In genomic region chr7:112369046-112369445, GRCm38 (mm10) we compare ENCODE assay signal across 9 mouse cellular contexts. TPM values are rescaled to one million over a fixed set of nuclear protein-coding genes. Genes with fewer than 3 reads are reported as not detected.
A peak's percentile ranks its signal among the peaks of the same experiment; 100 is the strongest.
DNase-seq lines count a peak whose midpoint lies in the region; ATAC-seq and TF ChIP-seq lines count a peak whose summit lies in the region.
"Had no signal": no experiment of that assay in that cellular context is flagged by ENCODE, and none has a peak within 500 bp of the region (broad histone marks: within the 10 kb centered on the region; RNA-seq: fewer than 3 reads in every experiment).

No protein-coding gene starts in this region.

- no peak overlapping the region for H3K4me3 ChIP-seq in intestine, postnatal 0 days (ENCODE audit: low read depth, low read length)
- H3K4me3 ChIP-seq in limb, embryonic 14.5 days (replicated peaks; ENCODE audit: low read length): no peak overlapping the region
- no peak overlapping the region for H3K4me3 ChIP-seq in neural tube, embryonic 11.5 days (ENCODE audit: low read depth, low read length)
- H3K4me3 ChIP-seq in stomach, embryonic 16.5 days (replicated peaks; ENCODE audit: low read length): no peak overlapping the region
- H3K4me3 ChIP-seq: embryonic facial prominence, embryonic 12.5 days had no signal

- H3K27ac ChIP-seq in intestine, postnatal 0 days (ENCODE audit: low read depth, low read length): no peak overlapping the region
- no peak overlapping the region for H3K27ac ChIP-seq in limb, embryonic 14.5 days (replicated peaks; ENCODE audit: low read depth, low read length)
- no peak overlapping the region for H3K27ac ChIP-seq in neural tube, embryonic 11.5 days (ENCODE audit: low read depth, low read length)
- peak overlapping the region; percentile 23; the same call in 1 of the 2 replicates for H3K27ac ChIP-seq in stomach, embryonic 16.5 days (ENCODE audit: low read length)
- H3K27ac ChIP-seq: embryonic facial prominence, embryonic 12.5 days had no signal

- H3K9ac ChIP-seq in intestine, postnatal 0 days (ENCODE audit: low read depth, low read length): no peak overlapping the region
- H3K9ac ChIP-seq in limb, embryonic 14.5 days (ENCODE audit: low read depth, low read length, severe bottlenecking): no peak overlapping the region
- H3K9ac ChIP-seq in neural tube, embryonic 11.5 days (ENCODE audit: low read length): no peak overlapping the region
- H3K9ac ChIP-seq in stomach, embryonic 16.5 days (ENCODE audit: low read length): no peak overlapping the region
- H3K9ac ChIP-seq: embryonic facial prominence, embryonic 12.5 days had no signal

- no peak; the same call in 1 of the 2 replicates for ATAC-seq in intestine, postnatal 0 days
- peak; percentile 72 for ATAC-seq in limb, embryonic 14.5 days (ENCODE audit: low FRiP score, low read depth)
- no peak for ATAC-seq in neural tube, embryonic 11.5 days (ENCODE audit: insufficient read depth, low FRiP score, low TSS enrichment)
- peak; percentile 67; the same call in 1 of the 2 replicates for ATAC-seq in stomach, embryonic 16.5 days (ENCODE audit: insufficient read depth, low FRiP score)

- peak; percentile 92 for DNase-seq in 3T3-L1 (ENCODE audit: low read depth, low spot score)
- DNase-seq in adrenal gland, adult 18-20 months (ENCODE audit: low spot score in 2 of 2): peak; percentile 83 to 84
- peak; percentile 91 for DNase-seq in embryo, embryonic 10.5 days (ENCODE audit: low spot score)
- peak; percentile 58 for DNase-seq in gastrocnemius, postnatal 25 days
- DNase-seq in limb, embryonic 14.5 days (ENCODE audit: low spot score): peak; percentile 92
- peak; percentile 88 for DNase-seq in neural tube, embryonic 11.5 days (ENCODE audit: low spot score)

- no peaks in the 10 kb centered on the region for H3K9me3 ChIP-seq in intestine, postnatal 0 days (ENCODE audit: control insufficient read depth)
- H3K9me3 ChIP-seq in limb, embryonic 14.5 days (ENCODE audit: control insufficient read depth, low read length): no peaks in the 10 kb centered on the region
- no peaks in the 10 kb centered on the region for H3K9me3 ChIP-seq in neural tube, embryonic 11.5 days (ENCODE audit: control insufficient read depth, low read length)
- H3K9me3 ChIP-seq in stomach, embryonic 16.5 days (replicated peaks; ENCODE audit: control insufficient read depth, low read length): no peaks in the 10 kb centered on the region
- H3K9me3 ChIP-seq: embryonic facial prominence, embryonic 12.5 days had no signal

- WGBS in intestine, postnatal 0 days: 24% methylated on average over 2 of the region's 2 CpGs
- 37% methylated on average over 2 of the region's 2 CpGs for WGBS in limb, embryonic 14.5 days
- 30% methylated on average over 2 of the region's 2 CpGs for WGBS in neural tube, embryonic 11.5 days
- 31% methylated on average over 2 of the region's 2 CpGs for WGBS in stomach, embryonic 16.5 days

- no peak for TF ChIP-seq POLR2A in limb, embryonic 14.5 days (IDR thresholded peaks at IDR 0.05; ENCODE audit: borderline replicate concordance, extremely low read depth, insufficient read depth, insufficient read length)

- H3K4me1 ChIP-seq in intestine, postnatal 0 days (replicated peaks; ENCODE audit: control insufficient read depth, insufficient read depth, low read length): no peaks in the 10 kb centered on the region; the same call in 1 of the 2 replicates
- no peaks in the 10 kb centered on the region for H3K4me1 ChIP-seq in limb, embryonic 14.5 days (ENCODE audit: control insufficient read depth, insufficient read depth, low read length)
- no peaks in the 10 kb centered on the region for H3K4me1 ChIP-seq in neural tube, embryonic 11.5 days (ENCODE audit: control insufficient read depth, insufficient read depth, low read length)
- H3K4me1 ChIP-seq in stomach, embryonic 16.5 days (ENCODE audit: control insufficient read depth, insufficient read depth, low read length): no peaks in the 10 kb centered on the region
- H3K4me1 ChIP-seq: embryonic facial prominence, embryonic 12.5 days had no signal

- peak; percentile 97 for TF ChIP-seq CTCF in intestine, postnatal 0 days (IDR thresholded peaks at IDR 0.05; ENCODE audit: low read depth)

- H3K4me2 ChIP-seq in intestine, postnatal 0 days (replicated peaks; ENCODE audit: low read depth): no peak overlapping the region
- no peak overlapping the region for H3K4me2 ChIP-seq in limb, embryonic 14.5 days (replicated peaks; ENCODE audit: low read depth, low read length, severe bottlenecking)
- no peak overlapping the region for H3K4me2 ChIP-seq in neural tube, embryonic 11.5 days (ENCODE audit: low read depth)
- H3K4me2 ChIP-seq in stomach, embryonic 16.5 days (ENCODE audit: low read depth, low read length): no peak overlapping the region
- H3K4me2 ChIP-seq: embryonic facial prominence, embryonic 12.5 days had no signal

- H3K36me3 ChIP-seq in intestine, postnatal 0 days (ENCODE audit: control insufficient read depth, insufficient read depth): no peaks in the 10 kb centered on the region; the same call in 1 of the 2 replicates
- H3K36me3 ChIP-seq in limb, embryonic 14.5 days (ENCODE audit: control insufficient read depth, insufficient read depth, low read length): no peaks in the 10 kb centered on the region
- H3K36me3 ChIP-seq in neural tube, embryonic 11.5 days (ENCODE audit: control insufficient read depth, insufficient read depth, low read length): no peaks in the 10 kb centered on the region
- H3K36me3 ChIP-seq in stomach, embryonic 16.5 days (ENCODE audit: control insufficient read depth, insufficient read depth, low read length): no peaks in the 10 kb centered on the region
- H3K36me3 ChIP-seq: embryonic facial prominence, embryonic 12.5 days had no signal

- H3K27me3 ChIP-seq in intestine, postnatal 0 days (replicated peaks; ENCODE audit: control insufficient read depth, insufficient read depth, low read length): no peaks in the 10 kb centered on the region
- no peaks in the 10 kb centered on the region for H3K27me3 ChIP-seq in limb, embryonic 14.5 days (ENCODE audit: control insufficient read depth, insufficient read depth, low read length)
- no peaks in the 10 kb centered on the region for H3K27me3 ChIP-seq in neural tube, embryonic 11.5 days (ENCODE audit: control insufficient read depth, insufficient read depth, low read length)
- no peaks in the 10 kb centered on the region for H3K27me3 ChIP-seq in stomach, embryonic 16.5 days (ENCODE audit: control insufficient read depth, insufficient read depth, low read length)
- H3K27me3 ChIP-seq: embryonic facial prominence, embryonic 12.5 days had no signal

RNA-seq across cellular contexts. Expression of gene Parva, which starts 58.3 kb away (rescaled TPM):
- 10 to 100 TPM; 81.0 to 83.7 TPM for total RNA-seq in adrenal gland, adult 18-20 months (2021)
- total RNA-seq in gastrocnemius, postnatal 25 days (2021): 10 to 100 TPM; 19.0 to 22.7 TPM
- polyA plus RNA-seq in intestine, postnatal 0 days (2015; fragmentation: Nextera tagmentation; extraction: Ambion mirVana): 37.4 and 40.1 TPM in 2 replicates
- 82.2 and 82.3 TPM in 2 replicates for polyA plus RNA-seq in limb, embryonic 14.5 days (2012; rRNA removed)
- 88.8 and 96.9 TPM in 2 replicates for polyA plus RNA-seq in limb, embryonic 14.5 days (2014; fragmentation: Nextera tagmentation; extraction: Ambion mirVana)
- polyA plus RNA-seq in neural tube, embryonic 11.5 days (2014; fragmentation: Nextera tagmentation; extraction: Ambion mirVana): 50.4 and 57.3 TPM in 2 replicates
- 132 and 141 TPM in 2 replicates for polyA plus RNA-seq in stomach, embryonic 16.5 days (2015; fragmentation: Nextera tagmentation; extraction: Ambion mirVana)

Comparison
In these comparisons a context has a peak if more than half of its experiments do, and no peak if none do; other contexts are left out.
1. ATAC-seq: peak in limb, embryonic 14.5 days (single experiment) and stomach, embryonic 16.5 days (single experiment); none in intestine, postnatal 0 days (single experiment) and neural tube, embryonic 11.5 days (single experiment).
2. Peak in every context shown above with its lines, with median percentiles within 50 percentile points of each other: DNase-seq.